Mouse (Mus musculus) bone marrow macrophage, adult 2 months (primary cell): ENCODE results near the gene Gm49416. TPM values are rescaled to one million over a fixed set of nuclear protein-coding genes. Genes with fewer than 3 reads are reported as not detected.

Experiments
- H3K27ac ChIP-seq: 2 replicates; pipeline ENCODE4 v1.5.1; 2012; ENCODE audit warnings: low read depth, low read length; ENCODE audit not compliant: insufficient read depth
- H3K4me1 ChIP-seq: 2 replicates; pipeline ENCODE4 v1.6.1; 2012; ENCODE audit warnings: low read length; ENCODE audit not compliant: control insufficient read depth, insufficient read depth
- H3K4me3 ChIP-seq: 2 replicates; pipeline ENCODE4 v1.5.1; 2012; ENCODE audit warnings: mild to moderate bottlenecking, low read length, moderate library complexity; ENCODE audit not compliant: insufficient read depth
- CTCF ChIP-seq: IDR thresholded peaks from 2 replicates; pipeline ENCODE4 v1.5.1; 2012; ENCODE audit warnings: low read depth, mild to moderate bottlenecking, low read length, moderate library complexity
- POLR2A ChIP-seq: IDR thresholded peaks from 2 replicates; pipeline ENCODE4 v1.6.1; 2012; ENCODE audit warnings: mild to moderate bottlenecking, low read depth, low read length, borderline replicate concordance
- polyA plus RNA-seq: library from polyadenylated mRNA; stranded (reverse); fragments of >200 nt; gene quantifications from 2 replicates; pipeline ENCODE4 v1.2.4, GENCODE M21; 2012; ENCODE audit not compliant: missing spikeins, insufficient read depth, insufficient read length

Gene Gm49416
- 4.9 TPM in 1 of 2 replicates, not detected in the other for polyA plus RNA-seq

DNA sequence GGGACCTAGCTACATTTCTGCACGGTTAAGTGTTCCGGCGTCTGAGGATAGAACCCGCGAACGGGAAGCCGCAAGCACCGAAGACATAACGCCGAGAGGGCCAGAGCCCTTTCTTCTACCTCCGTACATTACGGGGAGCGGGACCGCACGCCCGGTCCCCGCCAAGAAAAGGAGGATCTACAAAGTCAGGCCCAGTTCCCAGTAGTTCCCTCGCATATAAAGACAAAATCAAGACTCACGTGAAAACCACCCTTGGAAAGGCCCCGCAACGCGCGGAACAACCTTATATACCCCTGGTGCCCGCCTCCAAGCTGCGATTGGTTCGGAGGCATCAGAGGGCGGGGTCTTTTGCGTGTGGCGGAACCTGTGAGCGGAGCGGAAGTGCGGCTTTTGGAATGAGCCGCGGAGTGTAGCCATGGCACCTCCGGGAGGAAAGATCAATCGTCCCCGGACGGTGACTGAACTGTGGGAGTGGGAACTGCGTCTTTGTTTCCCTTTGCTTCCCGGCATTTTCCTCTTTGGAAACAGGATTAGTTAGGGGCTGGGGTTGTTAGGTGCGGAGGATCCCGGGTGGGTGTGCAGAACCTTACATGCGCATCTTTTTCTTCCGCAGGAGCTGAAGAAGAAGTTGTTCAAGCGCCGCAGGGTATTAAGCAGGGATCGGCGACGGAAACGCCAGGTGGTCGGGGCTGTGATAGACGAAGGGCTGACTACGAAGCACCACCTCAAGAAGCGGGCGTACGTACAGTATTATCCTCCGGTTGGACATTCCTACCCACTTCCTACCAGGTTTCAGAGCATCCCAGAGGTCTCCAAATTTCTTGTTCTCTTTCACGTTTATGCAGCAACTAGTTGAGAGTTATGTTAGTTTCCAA is at the start of gene Gm49416, which contains the start of gene 1810009A15Rik:
Gene Gm49416, plus strand, starts transcription at position 416 of the 875 bp plus-strand sequence.
Gene 1810009A15Rik, plus strand, starts transcription at position 343 of the 875 bp plus-strand sequence.
- peak; percentile 61; the same call in 1 of the 2 replicates for TF ChIP-seq POLR2A
- TF ChIP-seq CTCF = no peak
- Histone ChIP-seq H3K4me3 (peak within 1 kb of the TSS; percentile 83), H3K4me1 (peaks cover 7% of the 10 kb centered on the region), H3K27ac (peak within 1 kb of the TSS; percentile 83)

DNA sequence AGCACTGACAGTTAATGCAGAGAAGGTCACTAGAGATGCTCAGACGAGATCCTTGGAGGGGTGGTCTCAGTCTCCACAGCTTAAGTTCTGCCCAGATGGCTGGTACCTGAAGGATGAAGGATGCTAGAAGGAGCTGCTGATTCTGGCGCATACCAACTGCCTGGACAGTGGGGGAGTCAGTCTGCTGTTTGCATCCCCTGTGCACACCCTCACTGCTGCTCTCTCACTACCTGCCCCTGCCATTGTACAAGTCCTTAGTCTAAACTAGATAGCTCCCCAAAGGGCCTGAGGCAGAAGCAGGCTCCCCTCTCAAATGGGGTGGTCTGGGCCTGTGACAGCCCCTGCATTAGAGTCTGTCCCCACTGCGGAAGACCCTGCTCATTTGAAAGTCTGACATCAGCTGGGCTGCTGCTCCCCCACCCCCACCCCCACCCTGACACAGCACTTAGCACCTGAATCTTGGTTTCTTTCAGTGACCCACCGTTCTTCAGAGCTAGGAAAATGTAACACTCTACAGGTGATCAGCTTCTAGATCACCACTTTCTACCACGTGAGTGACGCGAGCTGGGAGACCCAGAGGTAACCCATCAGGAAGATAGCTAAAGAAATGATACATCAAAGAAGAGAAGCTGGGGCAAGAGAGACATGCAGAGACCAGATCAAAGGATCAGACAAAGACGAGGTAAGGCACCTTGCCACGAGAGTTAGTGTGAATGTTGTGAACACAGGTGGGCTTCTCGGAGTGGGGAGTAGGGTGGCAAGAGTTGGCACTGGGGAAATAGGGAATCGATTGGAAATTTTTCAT is 49.4 kb upstream of the Gm49416 start, which contains the start of gene Gng3:
Gene Gng3, minus strand, starts transcription at position 92 of the 805 bp plus-strand sequence.
- peak within 1 kb of the TSS; percentile 66 for H3K4me3 ChIP-seq
- TF ChIP-seq POLR2A (no peak), CTCF (no peak)
- H3K4me1 ChIP-seq = peaks cover 46% of the 10 kb centered on the region
- H3K27ac ChIP-seq = no peak within 1 kb of the TSS

DNA sequence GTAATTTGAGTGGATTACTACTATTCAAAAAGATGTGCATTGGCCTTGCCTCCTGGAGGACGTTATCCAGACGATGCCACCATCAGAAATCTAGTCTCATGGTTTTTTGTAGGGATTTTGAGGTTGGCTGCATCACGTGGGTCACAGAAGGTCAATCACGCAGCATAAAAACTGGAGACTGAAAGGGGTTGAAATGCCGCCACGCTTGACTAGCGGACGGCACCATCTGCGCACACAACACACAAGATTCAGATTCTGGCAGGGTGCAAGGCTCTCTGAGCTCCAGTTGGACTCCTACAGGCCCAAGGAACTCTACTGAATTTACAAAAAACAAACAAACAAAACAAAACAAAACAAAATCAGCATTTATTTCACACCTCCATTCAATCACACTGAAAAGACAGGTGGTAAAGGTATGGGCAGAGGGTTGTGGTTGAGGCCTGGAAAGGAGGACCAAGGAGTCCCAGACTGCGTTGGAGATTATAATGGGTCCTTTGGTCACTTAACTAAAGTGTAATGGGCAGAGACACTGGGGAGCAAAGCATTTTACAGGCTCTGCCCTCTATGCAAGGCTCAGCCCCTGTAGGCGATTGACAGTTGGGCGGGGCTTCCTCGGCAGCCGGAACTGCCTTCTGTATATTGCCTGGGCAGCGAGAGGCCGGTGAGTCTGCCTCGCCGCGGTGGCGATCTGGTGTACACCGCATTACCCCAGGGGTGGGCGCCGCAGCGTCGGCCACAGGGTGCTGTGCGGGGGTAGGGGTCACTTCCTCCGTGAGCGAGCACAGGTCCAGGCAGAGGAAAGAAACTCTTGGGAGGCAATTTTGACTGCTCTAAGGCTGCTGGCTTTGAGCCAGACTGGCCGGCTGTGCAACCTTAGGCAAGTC is 48.6 kb upstream of the Gm49416 start:
- TF ChIP-seq CTCF (no peak), POLR2A (peak; percentile 91)
- Histone ChIP-seq H3K27ac (peak overlapping the region; percentile 46), H3K4me1 (peaks cover 51% of the 10 kb centered on the region), H3K4me3 (peak overlapping the region; percentile 83)

DNA sequence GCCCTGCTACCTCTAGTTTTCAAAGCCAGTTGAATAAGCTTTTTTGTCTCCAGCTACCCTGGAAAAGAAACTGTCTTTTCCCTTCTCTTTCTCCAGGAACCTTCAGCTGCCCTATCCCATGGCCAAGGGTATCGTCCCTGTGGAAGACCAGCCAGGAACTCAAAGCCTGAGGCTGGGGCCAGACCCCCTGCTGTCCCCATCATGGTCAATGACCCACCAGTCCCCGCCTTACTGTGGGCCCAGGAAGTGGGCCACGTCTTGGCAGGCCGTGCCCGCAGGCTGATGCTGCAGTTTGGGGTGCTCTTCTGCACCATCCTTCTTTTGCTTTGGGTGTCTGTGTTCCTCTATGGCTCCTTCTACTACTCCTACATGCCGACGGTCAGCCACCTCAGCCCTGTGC is 47.7 kb upstream of the Gm49416 start:
- H3K27ac ChIP-seq = no peak overlapping the region
- TF ChIP-seq POLR2A (no peak), CTCF (no peak)
- peak overlapping the region; percentile 83 for H3K4me3 ChIP-seq

DNA sequence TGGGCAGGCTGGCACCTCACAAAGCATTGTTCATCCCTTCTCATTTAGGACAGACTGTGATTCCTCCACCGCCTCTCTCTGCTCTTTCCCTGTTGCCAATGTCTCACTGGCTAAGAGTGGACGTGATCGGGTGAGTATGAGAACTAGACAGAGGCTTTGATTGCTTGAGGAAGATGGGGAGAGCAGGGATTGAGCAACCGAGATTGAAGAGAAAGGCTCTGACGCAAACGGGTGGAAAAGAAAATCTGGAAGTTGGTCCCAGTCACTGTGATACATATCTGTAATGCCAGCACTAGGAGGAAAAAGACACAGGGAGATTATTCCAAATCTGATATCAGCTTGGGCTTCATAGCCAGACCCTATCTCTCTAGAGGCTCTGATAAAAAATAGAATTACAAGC is 45.8 kb upstream of the Gm49416 start:
- no peak for TF ChIP-seq POLR2A
- no peak for TF ChIP-seq CTCF
- no peak overlapping the region for H3K4me3 ChIP-seq
- H3K27ac ChIP-seq = peak overlapping the region; percentile 73
- peaks cover 45% of the 10 kb centered on the region for H3K4me1 ChIP-seq

More for the DNA sequence above, 47.7 kb upstream of the Gm49416 start:
- peaks cover 51% of the 10 kb centered on the region for H3K4me1 ChIP-seq

DNA sequence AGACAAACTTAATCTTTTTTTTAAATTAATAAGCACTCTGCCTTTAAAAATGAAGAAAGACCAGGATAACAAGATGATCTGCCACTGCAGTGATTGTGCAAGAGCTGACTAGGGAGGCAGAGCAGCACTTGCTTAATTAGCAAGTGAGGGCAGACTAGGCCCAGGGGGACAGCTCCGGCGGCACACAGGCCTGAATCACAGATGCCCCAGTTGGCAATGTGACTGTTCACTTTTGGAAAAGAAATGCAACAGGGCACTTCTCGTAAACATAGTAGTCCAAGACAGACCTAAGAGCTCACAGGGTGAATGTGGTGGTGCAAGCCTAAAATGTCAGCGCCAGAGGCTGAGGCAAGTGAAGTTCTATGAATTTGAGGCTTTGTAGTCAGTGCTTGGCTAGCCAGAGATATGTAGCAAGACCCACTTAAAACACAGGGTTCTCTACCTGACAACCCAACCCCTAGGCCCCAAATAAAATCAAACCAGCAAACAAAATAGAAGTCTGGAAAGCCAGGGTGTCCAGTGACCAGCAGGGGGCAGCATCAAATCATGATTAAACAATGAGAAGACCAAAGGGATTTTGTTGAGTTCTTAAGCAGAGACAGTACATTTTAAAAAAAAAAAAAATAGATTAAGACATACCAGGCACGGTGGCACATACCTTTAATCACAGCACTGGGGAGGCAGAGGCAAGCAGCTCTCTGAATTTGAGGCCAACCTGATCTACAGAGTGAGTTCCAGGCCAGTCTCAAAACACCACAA is 44.2 kb upstream of the Gm49416 start:
- H3K4me1 ChIP-seq = peaks cover 39% of the 10 kb centered on the region
- peak overlapping the region; percentile 7; the same call in 1 of the 2 replicates for H3K4me3 ChIP-seq
- peak; percentile 28; the same call in 1 of the 2 replicates for TF ChIP-seq CTCF
- TF ChIP-seq POLR2A = no peak
- peak overlapping the region; percentile 44 for H3K27ac ChIP-seq

DNA sequence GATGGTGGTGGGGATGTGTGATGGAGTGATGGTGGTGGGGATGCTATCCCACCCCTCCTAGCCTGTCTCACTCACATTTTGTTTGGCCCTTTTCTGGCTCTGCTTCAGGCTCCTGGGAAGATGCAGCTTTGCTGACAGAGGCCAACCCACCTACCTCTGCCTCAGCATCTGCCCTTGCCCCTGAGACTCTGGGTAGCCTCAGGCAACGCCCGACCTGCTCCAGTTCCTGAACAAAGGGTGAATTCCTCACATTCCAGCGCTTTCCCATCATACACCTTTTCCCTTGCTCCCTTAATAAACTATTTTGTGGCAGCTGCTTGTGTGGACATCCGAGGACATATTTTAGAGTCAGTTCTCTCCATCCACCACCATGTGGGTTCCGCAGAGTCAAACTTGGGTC is 40.4 kb upstream of the Gm49416 start:
- no peak for TF ChIP-seq POLR2A
- no peak for TF ChIP-seq CTCF

DNA sequence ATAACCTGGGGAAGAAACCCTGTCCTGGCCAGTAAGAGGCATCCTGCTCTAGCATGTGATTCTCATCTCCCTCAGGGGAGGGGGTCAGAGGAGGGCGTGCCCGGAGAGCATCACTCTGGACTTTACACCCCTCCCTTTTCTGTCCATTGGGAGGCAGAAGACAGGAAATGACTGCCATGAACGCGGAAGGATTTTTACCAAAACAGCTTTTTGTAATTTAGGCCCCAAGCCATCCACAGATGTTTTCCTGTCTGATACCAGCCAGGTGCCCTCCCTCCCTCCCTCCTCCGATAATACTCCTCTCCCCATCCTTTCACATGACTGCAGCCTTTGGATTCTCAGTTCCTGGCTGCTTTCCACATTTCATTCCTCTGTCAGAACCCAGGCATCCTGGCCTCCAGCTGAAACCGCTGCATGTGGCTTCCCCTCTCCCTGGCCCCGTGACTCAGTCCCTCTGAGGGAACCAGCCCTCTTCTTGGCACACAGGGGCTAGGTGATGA is 38.3 kb upstream of the Gm49416 start, which contains the start of gene Lrrn4cl:
Gene Lrrn4cl, plus strand, starts transcription at position 367 of the 500 bp plus-strand sequence.
- TF ChIP-seq POLR2A (no peak), CTCF (no peak)
- Histone ChIP-seq H3K27ac (no peak within 1 kb of the TSS), H3K4me3 (no peak within 1 kb of the TSS), H3K4me1 (peaks cover 10% of the 10 kb centered on the region)

More for the DNA sequence above, 40.4 kb upstream of the Gm49416 start:
- peaks cover 24% of the 10 kb centered on the region for H3K4me1 ChIP-seq
- no peak overlapping the region for H3K4me3 ChIP-seq
- no peak overlapping the region for H3K27ac ChIP-seq

DNA sequence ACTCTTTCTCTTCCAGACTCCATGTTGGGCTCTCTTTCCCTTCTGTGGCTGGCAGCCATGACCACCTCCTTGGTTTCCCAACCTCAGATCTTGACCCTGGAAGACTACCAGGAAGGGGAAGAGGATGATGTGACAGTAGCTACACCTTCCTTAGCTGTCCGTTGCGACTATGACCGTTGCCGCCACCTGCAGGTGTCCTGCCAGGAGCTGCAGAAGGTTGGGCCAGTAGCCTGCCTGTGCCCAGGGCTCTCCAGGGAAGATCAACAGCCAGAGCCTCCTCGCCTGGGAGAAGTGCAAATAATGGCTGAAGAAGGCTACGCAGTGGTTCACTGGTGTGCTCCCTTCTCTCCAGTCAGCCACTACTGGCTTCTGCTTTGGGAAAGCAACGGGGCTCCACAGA is 37.1 kb upstream of the Gm49416 start:
- TF ChIP-seq CTCF = no peak
- no peak for TF ChIP-seq POLR2A
- no peak overlapping the region for H3K27ac ChIP-seq
- H3K4me3 ChIP-seq = no peak overlapping the region
- H3K4me1 ChIP-seq = peaks cover 15% of the 10 kb centered on the region
